15 mouse cellular contexts compared by ENCODE assay signal in genomic region chr4:131677966-131678365, GRCm38 (mm10).
DNase-seq lines count a peak whose midpoint lies in the region.
"Had no signal": no experiment of that assay in that cellular context is flagged by ENCODE, and none has a peak within 500 bp of the region (broad histone marks: within the 10 kb centered on the region; RNA-seq: fewer than 3 reads in every experiment).

No protein-coding gene starts in this region.

- peak; percentile 46 for DNase-seq in testis, postnatal 14 days (ENCODE audit: low spot score)
- no peak for DNase-seq in testis, postnatal 10 days (ENCODE audit: low spot score)
- DNase-seq in ES-CJ7 (ENCODE audit: low read depth, low spot score) (peak; percentile 46), ZHBTc4 (ENCODE audit: low read depth, low spot score) (peak; percentile 88), liver (no peak)
- DNase-seq in natural killer cell, adult 2 months (ENCODE audit: low spot score in 2 of 2) = no peak
- DNase-seq: adrenal gland, postnatal 14 days; cerebellum, adult 11-12 months; cerebellum, adult 8-10 months; cerebellum, postnatal 10 days; cerebellum, postnatal 36 days; embryo, embryonic 11 days; forebrain, postnatal 0 days; gastrocnemius, adult 2 months; gastrocnemius, postnatal 14 days had no signal

Comparison
In these comparisons a context has a peak if more than half of its experiments do, and no peak if none do; other contexts are left out.
1. DNase-seq: peak in testis, postnatal 14 days (single experiment), ES-CJ7 (single experiment) and ZHBTc4 (single experiment); none in testis, postnatal 10 days (single experiment), liver (single experiment) and natural killer cell, adult 2 months (0 of 2).